Mouse (Mus musculus): ENCODE data around the gene Eps8. TPM values are rescaled to one million over a fixed set of nuclear protein-coding genes. Genes with fewer than 3 reads are reported as not detected.

Eps8 gene
- total RNA-seq, 2 experiments from 2014 or later, result 35.6 to 43.2 TPM

DNA sequence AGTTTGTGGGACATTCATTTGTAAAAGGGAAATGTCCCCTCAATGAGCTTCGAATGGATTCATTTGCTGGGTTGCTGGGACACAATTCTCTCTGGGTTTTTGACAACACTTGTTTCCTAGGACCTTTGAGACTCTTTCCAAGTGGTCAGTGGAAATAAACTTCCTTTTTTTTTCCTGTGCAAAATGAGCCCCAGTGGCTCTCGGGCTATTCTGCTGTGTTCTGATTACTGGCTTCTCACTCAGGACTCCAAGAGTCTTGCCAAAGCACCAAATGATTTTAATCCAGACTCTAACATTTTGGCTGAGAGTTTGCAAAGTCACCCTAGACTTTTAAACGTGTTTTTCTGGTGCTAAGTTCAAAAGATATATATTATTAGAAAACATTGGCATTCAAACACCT lies 10.3 kb upstream of the Eps8 start:
- DNase-seq, result no peak

DNA sequence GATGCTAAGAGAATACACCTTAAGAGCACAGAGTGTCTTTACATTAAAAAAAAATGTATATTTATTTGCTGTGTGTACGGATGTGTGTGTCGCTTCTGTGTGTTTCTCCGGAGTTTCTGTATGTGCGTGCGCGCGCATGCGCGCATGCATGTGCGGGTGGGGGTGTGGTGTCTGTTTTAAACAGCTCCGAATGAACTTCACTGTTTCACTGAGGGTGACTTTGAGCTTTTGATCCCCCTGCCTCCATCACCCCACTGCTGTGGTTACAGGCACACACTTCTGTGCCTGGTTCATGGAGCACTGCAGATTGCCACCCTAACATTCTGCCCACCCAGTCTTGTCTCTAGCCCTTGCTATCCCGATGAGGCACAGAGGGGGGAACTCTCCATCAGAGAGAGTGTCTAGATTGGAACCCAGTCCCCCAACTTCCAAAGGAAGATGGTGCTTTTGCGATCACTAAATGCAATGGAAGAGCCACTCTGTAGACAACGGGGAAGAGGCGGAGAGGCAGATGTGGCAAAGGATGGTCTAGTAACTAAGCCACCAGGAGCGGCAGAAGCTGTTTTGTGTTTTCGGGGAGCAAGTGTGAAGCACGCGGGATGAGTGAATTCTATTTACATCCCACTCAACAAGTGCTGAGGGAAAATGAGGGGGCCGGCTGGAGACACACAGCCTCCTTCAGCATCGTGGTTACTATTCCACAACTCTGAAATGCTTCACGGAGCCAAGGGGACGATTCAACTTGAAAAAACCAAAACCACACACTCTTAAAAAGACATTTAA lies 7.1 kb upstream of the Eps8 start:
- no peak for DNase-seq

DNA sequence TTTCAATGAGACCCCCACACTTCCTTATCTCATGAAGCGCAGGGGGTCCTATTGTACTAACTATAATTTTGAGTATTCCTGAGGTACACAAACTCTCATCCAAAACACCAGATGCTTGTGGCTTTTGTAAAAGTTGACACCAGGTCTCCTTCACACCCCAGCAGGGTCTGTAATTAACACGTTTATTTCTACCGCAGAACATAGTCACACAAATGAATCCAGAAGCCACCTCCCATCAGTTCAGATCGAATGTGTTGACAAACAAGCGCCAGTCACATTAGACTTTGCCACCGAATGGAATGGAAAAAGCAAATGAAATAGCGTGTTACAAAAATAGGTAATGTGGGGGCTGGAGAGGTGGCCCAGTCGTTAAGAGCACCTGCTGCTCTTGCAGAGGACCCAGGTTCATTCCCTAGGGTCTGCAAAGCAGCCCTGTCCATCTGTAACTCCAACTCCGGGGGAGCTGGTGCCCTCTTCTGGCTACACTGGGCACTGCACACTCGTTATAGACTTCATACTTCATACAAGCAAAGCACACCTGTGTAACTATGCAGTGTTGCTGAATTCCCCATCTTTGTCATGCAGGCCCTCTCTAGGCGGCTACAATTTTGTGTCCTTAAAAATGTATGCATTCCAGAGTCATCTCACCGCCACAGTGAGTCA lies 3.9 kb upstream of the Eps8 start:
- peak in 1 of 2 experiments; percentile 18 for DNase-seq

DNA sequence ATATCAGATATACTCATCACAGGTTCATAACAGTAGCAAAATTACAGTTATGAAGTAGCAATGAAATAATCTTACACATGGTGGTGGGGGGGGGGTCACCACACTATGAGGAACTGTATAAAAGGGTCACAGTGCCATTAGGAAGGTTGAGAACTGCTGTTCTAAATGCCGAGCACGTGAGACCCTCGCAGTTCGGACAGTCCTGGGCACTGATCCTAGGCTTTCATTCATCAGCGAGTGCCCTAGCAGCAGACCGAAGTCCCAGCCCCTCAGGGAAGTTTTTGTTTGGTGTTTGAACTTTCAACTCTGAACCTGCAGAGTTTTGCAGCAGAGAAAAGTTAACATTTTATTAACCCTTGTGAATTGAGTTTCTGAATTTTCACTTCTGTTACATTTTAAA lies 2.5 kb upstream of the Eps8 start:
- no peak for DNase-seq

DNA sequence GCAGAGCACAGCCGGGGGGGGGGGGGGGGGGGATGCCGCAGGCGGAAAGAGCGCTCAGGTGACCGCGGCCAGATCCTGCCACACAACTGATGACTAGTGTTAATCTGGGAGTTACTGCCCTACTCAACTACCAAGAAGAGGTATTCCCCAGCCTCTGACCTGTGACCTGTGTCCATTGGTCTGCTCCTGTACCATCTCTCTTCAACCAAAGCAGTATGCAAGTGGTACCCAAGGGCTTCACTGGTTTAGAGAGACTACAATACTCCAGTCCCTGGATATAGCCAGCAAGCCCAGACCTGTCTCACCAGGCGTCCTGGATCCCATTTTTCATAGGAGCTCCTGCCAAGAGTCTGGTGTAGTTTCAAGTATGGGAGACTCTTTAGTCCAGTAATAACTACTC lies 5.1 kb downstream of the Eps8 start:
- no peak for DNase-seq

DNA sequence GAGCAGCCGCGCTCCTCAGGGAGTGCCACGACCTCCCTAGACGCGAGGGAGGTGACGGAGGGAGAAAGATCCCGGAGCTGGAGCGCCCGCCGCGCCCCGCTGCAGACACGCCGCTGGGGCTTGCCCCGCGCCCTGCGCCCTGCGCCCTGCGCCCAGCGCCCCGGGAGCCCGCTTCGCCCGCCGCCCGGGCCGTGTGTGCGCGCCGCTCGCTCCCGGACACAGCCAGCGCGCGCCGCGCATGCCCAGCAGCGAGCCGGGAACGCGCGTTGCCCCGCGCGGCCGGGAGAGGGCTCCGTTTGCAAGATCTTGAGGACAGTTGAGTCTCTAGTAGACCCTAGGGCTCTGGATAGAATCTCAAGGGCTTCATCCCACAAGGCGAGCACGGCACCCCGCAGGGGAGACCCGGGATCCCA lies 5.6 kb downstream of the Eps8 start:
- DNase-seq, result peak; percentile 91 to 93

DNA sequence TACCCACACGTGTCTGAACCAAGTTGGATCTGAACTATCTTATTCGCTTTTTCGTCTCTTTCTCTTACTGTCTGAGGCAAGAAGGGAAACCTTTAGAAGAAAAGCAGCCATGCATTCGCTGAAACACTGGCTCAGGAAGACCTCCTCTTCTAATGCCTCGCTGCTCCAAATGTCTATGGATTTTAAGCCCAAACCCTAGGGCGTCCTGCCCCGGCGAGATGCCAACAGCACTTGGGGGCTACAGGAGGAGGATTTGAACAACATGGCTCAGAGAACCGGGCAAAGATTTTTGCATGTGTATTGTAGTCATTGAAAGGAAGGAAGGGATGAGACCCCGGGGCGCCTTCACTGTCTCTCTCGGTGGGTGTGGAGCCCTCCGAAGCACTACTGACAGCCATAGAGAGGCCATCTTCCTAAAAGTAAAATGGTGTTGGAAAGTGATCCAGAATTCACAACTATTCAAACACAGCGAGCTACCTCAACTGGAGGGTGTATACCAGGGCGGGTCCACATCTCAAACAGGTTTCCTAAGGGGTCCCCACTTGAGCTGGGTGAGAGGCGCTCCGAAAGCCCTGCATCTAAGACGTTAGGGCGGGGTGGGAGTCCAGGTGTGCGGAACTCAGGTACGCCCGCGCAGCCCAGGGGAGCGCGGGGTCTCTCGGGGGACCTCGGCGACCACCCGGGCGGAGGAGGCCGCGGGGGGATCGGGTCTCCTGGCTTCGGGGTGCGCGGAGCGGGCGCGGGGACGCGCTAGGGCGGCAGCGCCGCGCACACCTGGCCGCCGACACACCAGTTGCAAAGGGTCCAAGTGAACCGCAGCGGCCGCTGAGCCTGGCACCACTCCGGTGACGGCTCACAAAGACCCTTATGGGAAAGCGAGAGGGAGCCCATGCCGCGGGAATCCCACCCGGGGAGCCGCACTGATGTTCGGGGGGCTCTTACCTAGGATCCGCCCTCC lies 6.3 kb downstream of the Eps8 start:
- DNase-seq, result peak; percentile 38 to 39

DNA sequence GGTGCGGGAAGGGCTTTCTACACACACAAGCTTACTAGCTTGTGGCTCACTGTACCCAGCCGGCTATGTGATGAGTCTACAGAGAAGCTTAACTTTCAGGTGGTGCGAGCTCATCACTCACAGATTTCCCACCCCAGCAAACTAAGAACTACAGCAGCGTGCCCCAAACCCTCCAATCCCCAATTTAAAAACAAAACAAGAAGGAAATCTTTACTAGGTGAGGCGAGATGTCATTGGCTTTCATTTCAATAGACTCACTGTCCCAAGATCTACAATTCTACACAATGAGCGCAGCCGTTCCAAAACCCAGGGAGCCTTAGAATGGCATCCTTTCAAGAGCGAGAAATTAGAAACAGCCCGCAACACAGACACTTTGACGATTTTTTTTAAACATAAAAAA lies 7.0 kb downstream of the Eps8 start:
- DNase-seq, result no peak

DNA sequence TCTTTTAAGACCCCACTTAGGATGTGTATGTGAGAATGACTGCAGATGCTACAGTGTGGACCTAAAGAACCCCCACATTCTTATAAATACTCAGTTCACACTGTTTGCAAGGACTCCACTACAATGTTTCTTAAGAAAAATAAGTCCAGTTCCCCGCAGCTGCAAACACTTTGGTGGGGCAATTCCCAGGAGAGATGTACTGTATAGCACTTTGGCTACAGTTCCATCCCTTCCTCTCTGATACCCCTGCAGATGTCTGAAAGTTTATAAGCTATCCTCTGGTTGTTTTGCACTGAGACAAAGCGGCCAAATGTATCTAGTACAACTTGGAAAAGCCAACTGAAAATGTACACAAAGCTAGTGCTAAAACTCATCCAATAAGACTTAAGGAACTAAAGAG lies 8.0 kb downstream of the Eps8 start:
- no peak for DNase-seq

DNA sequence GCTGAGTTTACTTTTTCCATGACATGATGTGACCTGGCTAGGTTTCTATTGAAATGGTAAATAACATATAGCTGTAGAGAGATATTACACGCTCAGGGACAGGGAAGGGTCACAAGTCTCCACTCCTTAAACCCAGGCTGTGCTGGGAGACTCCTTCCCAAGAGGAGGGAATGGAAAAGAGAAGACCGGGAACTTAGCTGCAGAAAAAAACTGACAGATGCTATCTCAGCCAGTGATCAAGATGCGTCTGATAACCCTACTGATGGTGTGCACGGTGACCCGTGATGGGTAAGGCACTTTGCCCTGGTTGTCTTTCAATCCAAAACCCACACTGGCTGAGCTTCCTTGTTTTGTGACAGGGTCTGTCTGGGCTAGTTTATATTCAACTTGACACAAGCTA lies 9.8 kb downstream of the Eps8 start:
- DNase-seq, result no peak

DNA sequence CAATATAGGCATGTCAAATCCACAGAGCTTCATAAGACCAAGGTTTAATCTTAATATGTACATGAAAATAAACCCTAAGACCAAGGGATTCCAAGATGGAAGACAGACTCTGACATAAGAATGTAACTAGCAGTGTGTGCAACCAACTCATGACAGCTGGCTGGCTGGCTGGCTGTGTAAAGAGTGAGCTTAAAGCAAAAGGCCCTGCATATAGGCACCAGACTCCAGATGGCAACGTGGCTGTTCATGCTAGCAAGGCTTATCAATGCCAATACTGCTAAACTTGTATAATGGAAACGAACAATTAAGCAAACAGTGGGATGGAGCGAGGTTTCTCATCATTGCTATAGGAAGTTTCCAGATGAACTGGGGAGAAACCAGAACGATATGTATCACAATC lies 10.9 kb downstream of the Eps8 start:
- no peak for DNase-seq

DNA sequence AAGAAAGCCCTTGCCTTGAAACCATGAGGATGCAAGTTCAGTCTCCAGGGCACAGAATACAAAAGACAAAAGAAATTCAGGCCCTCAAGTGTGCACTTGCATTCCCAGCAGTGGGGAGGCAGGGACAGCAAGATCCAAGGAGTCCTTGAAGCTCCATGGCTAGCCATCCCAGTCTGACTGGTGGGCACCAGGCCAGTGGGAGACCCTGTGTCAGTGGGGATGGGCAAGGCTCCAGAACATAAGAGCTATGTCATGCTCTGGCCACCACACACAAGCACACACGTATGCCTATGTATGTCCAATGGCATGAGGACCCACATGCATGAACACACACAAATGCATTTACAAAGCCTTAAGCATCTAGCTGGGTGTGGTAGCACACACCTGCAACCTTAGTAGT lies 13.0 kb downstream of the Eps8 start:
- DNase-seq, result no peak

DNA sequence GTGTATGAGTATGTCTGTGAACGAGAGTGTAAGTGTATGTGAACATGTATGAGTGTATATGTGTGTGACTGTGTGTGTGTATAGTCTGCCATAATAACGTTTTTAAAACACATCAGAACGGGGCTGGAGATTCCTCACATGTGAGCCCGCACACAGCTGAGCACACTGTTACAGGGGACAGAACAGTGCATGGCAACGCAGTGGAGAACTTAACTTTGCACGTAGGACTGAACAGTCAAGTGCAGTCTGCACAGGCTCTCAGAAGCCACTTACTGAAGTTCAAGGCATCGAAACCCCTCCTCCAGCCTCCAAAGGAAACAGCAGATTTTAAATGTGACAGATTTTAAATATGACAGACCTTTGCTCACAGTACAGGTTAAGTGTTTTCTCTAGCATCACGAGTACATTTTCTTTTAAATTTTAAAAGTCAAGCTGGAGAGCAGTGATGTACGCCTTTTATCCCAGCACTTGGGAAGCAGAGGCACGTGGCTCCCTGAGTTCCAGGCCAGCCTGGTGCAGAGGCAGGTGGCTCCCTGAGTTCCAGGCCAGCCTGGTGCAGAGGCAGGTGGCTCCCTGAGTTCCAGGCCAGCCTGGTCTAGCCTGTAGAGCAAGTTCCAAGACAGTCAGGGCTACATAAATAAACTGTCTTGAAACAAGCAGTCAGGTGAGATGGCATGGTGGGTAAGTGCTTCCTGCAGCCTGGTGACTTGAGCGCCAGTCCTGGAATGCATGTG lies 15.7 kb downstream of the Eps8 start:
- DNase-seq, result no peak

DNA sequence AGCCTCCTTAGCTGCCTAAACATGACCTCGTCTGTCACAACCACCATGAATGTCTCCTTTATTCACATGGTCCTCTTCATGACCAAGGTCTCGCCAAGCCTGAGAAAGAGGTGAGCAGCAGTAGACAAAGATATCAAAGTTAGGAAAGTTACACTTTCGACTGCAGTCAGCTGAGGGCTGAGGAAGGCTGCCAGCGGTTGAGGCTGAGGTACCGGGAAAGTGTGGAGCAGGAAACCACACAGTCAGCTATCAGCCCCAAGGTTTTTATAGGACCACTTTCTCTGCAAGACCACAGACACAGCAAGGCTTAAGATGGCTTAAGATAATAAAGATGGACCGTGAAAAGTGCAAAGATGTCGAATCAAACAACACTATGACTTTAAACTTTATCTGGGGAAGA lies 17.2 kb downstream of the Eps8 start:
- DNase-seq, result no peak

DNA sequence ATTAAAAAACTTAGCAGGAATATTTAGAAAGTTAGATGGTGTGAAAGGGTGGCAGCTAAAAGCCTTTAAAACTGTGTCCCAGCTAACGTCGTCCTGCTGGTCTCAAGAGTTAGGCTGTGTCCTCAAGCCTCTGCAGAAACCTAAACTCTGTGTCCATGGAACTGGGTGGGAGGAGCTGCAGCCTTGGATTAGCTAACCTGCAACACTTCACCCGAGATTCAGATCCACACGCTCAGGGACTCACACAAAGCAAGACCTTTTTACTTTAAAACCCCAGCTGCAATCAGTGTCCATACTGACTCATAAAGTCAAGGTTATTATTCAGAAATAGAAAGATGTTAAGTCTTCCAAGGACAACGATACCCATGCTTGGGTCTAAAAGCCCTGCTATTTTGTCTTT lies 18.5 kb downstream of the Eps8 start:
- DNase-seq, result peak; percentile 41 to 54

DNA sequence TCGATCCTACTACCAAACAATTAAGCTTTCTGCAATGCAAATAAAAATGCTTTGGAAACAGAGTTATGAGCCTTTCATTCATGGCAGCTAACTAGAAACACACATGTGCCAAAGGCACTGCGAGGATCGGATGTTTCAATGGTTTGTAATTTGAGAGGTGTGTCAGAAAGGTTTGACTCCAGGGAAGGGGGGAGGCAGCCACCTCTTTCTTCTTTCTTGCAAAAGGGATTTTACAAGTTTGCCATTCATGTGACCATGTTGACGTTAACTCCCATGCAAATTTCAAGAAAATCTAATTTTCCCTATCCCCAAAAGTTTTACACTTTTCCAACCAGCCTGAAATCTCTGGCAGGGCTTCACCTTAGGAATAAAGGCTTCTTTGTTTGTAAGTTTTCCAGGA lies 21.1 kb downstream of the Eps8 start:
- DNase-seq, result no peak

DNA sequence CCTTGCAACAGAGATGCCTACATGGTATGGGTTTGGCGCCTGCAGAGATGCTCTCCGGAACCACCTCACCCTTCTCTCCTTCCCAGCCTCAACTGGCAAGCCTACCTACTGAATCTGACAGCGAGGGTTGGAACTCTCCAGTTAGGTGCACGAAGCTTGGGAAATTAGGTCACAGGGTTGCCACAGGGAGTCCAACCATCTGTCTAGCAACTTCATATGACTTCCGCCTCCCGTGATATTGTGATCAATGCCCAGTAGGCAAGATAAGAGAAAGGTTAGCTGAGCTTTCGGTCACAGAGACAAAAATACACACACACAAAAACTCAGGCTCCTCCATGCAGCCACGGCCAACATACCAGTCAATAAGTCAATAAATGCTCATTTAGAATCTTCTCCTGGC lies 21.6 kb downstream of the Eps8 start:
- DNase-seq, result no peak

DNA sequence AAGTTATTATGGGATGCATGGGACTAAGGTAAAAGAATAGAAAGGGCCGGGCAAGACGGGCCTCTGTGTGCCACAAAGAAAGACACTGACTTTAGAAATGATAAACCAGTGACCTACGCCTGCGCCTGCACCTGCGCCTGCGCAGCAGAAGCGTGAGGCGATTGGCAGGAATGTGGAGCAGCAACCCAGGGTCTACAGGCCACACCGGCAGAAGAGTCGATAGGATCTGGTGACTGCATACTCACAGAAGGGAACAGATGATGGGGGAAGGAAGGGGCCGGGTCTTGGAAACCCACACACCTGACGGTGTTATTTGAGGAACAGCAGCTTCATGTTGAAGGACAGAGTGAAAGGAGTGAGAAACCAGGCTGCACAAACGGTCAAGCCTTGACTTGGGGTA lies 24.3 kb downstream of the Eps8 start:
- DNase-seq, result no peak

DNA sequence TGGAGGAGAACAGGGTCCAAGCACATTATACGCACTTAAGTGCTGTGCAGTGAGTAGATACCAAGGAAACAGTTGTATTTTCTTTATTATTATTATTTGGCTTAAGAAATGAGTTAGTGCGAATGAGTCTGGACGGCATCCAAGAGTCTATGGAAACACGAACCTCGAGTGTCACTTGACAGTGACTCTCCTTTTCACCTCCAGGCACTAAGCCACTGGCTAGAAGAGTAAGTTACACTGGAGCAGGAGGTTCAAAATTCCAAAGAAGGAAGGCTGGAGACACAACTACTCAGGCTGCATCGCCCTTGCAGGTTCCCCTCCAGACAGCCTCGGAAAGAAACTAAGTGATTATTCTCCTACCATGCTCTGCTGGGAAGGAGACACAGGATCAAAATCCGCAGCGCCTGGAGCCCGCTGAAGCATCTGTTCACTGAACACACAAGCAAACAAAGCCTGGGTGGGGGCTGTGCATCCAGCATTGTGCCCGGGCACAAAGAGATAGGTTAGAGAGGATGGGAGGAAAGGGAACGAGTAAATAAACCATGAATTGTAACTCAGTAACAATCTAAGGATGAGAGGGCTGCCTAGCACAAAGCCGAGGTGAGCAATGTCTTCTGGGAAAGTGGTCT lies 25.0 kb downstream of the Eps8 start:
- DNase-seq, result no peak

DNA sequence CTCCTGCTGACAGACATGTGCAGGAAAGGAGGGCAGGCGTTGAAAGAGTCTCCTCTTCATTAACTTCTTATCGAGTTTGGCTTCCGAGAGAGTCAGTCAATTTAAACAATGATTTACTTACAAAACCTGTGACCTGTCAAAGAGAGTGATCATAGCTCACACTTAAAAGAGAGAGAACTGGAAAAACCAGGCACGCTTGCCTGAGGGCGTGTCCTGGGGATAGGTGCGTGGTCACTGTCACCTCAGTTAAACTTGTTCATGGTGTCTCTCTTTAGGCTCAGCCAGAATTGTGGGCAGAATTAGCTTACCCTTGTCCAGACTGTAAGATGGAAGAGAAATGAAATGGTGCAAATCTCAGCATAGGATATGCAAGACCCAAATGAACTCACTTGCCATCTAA lies 26.0 kb downstream of the Eps8 start:
- no peak for DNase-seq

DNA sequence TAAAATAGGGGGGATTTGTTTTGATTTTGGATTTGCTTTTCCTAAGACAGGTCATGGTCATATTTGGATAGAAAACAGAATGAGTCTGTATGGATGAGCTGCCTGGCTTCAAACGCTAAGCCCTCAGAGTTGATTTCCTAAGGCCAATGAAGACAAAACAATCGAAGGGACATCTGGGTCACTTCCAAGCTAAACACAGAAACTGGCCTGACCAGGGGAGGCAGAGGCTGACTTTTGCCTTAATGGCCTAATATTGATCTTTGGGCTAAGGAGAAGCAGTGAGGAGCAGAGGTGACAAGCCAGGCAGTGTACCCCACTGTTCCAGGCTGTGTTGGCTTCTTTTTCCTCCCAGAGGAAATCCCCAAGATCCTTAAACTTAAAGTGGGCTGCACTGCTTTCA lies 33.7 kb downstream of the Eps8 start:
- DNase-seq, result no peak

DNA sequence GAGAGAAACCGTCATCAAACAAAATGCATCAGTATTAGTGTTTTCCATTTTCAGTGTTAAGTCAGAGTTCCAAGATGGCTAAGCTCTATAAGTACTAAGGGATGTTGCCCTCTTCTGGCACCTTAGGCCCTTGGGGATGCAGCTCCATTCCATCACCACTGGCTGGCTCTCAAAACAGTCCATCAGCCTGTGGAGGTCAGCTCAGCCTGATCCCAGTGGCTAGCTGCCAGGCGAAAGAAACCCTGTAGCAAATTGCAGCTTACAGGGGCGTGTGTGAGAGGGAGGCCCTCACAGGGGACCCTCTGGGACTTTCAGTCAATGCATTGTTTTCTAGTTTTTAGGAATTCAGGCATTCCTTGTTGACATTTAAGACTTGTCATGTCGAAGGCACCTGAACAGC lies 40.8 kb downstream of the Eps8 start:
- peak; percentile 54 to 59 for DNase-seq

Data from adrenal gland, postnatal 36 days (tissue).